Mouse (Mus musculus) liver, embryonic 14.5 days (tissue): ENCODE measurements around the gene Ephb6.

Experiments used
- CTCF ChIP-seq: IDR thresholded peaks from 2 replicates; pipeline ENCODE4 v1.5.1; 2016; ENCODE audit warnings: antibody characterized with exemption, low read depth, control low read depth
- EP300 ChIP-seq: IDR thresholded peaks from 2 replicates; pipeline ENCODE4 v1.6.1; 2016; ENCODE audit warnings: antibody characterized with exemption, low read depth

DNA sequence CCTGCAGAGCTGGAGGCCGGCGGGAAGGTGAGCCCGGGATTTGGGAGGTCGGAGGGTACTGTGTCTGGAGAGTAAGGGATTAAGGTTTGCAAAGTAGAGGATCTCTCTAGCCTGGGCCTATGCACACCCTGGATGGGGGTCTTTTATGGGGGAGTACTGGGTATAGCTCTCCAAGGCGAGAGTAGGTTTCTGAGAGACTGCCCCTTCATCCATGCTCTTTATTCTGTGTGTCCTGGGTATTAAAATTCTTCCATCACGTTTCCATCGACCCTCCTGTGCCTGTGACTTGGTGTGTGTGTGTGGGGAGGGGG, 467 bp downstream of the Ephb6 start:
- no peak for TF ChIP-seq CTCF
- TF ChIP-seq EP300, result no peak
